Mouse (Mus musculus) forebrain, embryonic 16.5 days (tissue): ENCODE data around the gene Hmbs. TPM values are rescaled to one million over a fixed set of nuclear protein-coding genes. Genes with fewer than 3 reads are reported as not detected.
"Not testable (repeated sequence)": the region's sequence is repeated elsewhere in the genome, so short reads cannot be mapped to it uniquely, and the experiment has no call there.

Experiments
- ATAC-seq: fragments of 200-750 bp; cut with Nextera tagmentation; 2 replicates; pipeline ENCODE4 v1.8.0; 2017; ENCODE audit warnings: mild to moderate bottlenecking, moderate library complexity
- H3K27ac ChIP-seq: fragments of 300-500 bp; sonication (generic); 2 replicates; pipeline ENCODE4 v1.5.1; 2014; ENCODE audit warnings: low read length, control low read depth
- H3K27me3 ChIP-seq: fragments of 300-500 bp; sonication (generic); replicated peaks from 2 replicates; pipeline ENCODE4 v1.6.1; 2014; ENCODE audit warnings: low read length; ENCODE audit not compliant: control insufficient read depth, insufficient read depth
- H3K36me3 ChIP-seq: fragments of 300-500 bp; sonication (generic); 2 replicates; pipeline ENCODE4 v1.6.1; 2014; ENCODE audit not compliant: control insufficient read depth, insufficient read depth
- H3K4me1 ChIP-seq: fragments of 300-500 bp; sonication (generic); replicated peaks from 2 replicates; pipeline ENCODE4 v1.6.1; 2014; ENCODE audit warnings: low read length; ENCODE audit not compliant: control insufficient read depth, insufficient read depth
- H3K4me2 ChIP-seq: fragments of 300-500 bp; sonication (generic); 2 replicates; pipeline ENCODE4 v1.6.1; 2014; ENCODE audit warnings: mild to moderate bottlenecking, low read length, control low read depth
- H3K4me3 ChIP-seq: fragments of 300-500 bp; sonication (generic); replicated peaks from 2 replicates; pipeline ENCODE4 v1.5.1; 2014; ENCODE audit warnings: mild to moderate bottlenecking, low read length, control low read depth
- H3K9ac ChIP-seq: fragments of 300-500 bp; sonication (generic); replicated peaks from 2 replicates; pipeline ENCODE4 v1.6.1; 2014; ENCODE audit warnings: low read depth, low read length, control low read depth
- H3K9me3 ChIP-seq: fragments of 300-500 bp; sonication (generic); 2 replicates; pipeline ENCODE4 v1.6.1; 2016; ENCODE audit warnings: low read length; ENCODE audit not compliant: control insufficient read depth
- WGBS: fragments of 180-500 bp; shearing (Covaris S2); extraction: QIAGEN DNeasy Blood & Tissue Kit; methylation state at CpG from one replicate; pipeline ENCODE4 v1.1.7; 2014; 5-methylcytosine and 5-hydroxymethylcytosine counted together
- polyA plus RNA-seq: library from polyadenylated mRNA; unstranded; fragments of >200 nt; fragmentation: Nextera tagmentation; extraction: Ambion mirVana; gene quantifications from 2 replicates; pipeline ENCODE4 v1.2.1, GENCODE M21; 2015

The Hmbs gene
- polyA plus RNA-seq, 1 experiment from 2014 or later = 64.3 TPM

- Histone ChIP-seq H3K4me2 (peak overlapping the region; percentile 93), H3K4me3 (peak overlapping the region; percentile 94)
These were observed 7.1 kb downstream of the Hmbs start for GRCm38 (mm10) chr9:44336964-44337363.

GRCm38 (mm10) chr9:44336513-44336912 lies 7.5 kb downstream of the Hmbs start:
- H3K27me3 ChIP-seq, H3K27ac ChIP-seq, ATAC-seq: not testable (repeated sequence)

More at GRCm38 (mm10) chr9:44336964-44337363, 7.1 kb downstream of the Hmbs start:
- Histone ChIP-seq H3K27ac (no peak overlapping the region), H3K4me1 (peaks cover 22% of the 10 kb centered on the region), H3K9me3 (no peaks in the 10 kb centered on the region), H3K27me3 (no peaks in the 10 kb centered on the region), H3K36me3 (peaks cover 17% of the 10 kb centered on the region), H3K9ac (0 out of 2 replicates have a peak overlapping the region, but pooled peaks have one; percentile 42)
- ATAC-seq = no peak
- WGBS = 64% methylated on average over 3 of the region's 3 CpGs

GRCm38 (mm10) chr9:44336093-44336406 lies 8.0 kb downstream of the Hmbs start:
- peak overlapping the region; percentile 93 for H3K4me2 ChIP-seq
- H3K4me3 ChIP-seq = peak overlapping the region; percentile 94
- H3K27me3 ChIP-seq = no peaks in the 10 kb centered on the region
- no peak for ATAC-seq
- peak overlapping the region; percentile 96 for H3K9ac ChIP-seq
- 0% methylated on average over 5 of the region's 5 CpGs for WGBS
- peaks cover 22% of the 10 kb centered on the region for H3K4me1 ChIP-seq
- H3K27ac ChIP-seq = no peak overlapping the region
- H3K9me3 ChIP-seq = no peaks in the 10 kb centered on the region
- H3K36me3 ChIP-seq = peaks cover 23% of the 10 kb centered on the region

More at GRCm38 (mm10) chr9:44336513-44336912, 7.5 kb downstream of the Hmbs start:
- Histone ChIP-seq H3K36me3 (peaks cover 22% of the 10 kb centered on the region), H3K4me1 (peaks cover 22% of the 10 kb centered on the region), H3K4me3 (peak overlapping the region; percentile 94), H3K9ac (peak overlapping the region; percentile 42; the same call in 1 of the 2 replicates), H3K4me2 (peak overlapping the region; percentile 93)
- WGBS = 27% methylated on average over 4 of the region's 4 CpGs
- H3K9me3 ChIP-seq = not testable (repeated sequence)

- H3K9me3 ChIP-seq = no peaks in the 10 kb centered on the region
- no peak for ATAC-seq
- WGBS = 0% methylated on average over 50 of the region's 50 CpGs
- peaks cover 22% of the 10 kb centered on the region for H3K4me1 ChIP-seq
- H3K4me2 ChIP-seq = peak overlapping the region; percentile 93
- peak overlapping the region; percentile 94 for H3K4me3 ChIP-seq
- peak overlapping the region; percentile 96 for H3K9ac ChIP-seq
- H3K27ac ChIP-seq = peak overlapping the region; percentile 92
- peaks cover 23% of the 10 kb centered on the region for H3K36me3 ChIP-seq
- no peaks in the 10 kb centered on the region for H3K27me3 ChIP-seq
These were observed 8.5 kb downstream of the Hmbs start for GRCm38 (mm10) chr9:44335331-44336092.

GRCm38 (mm10) chr9:44334396-44335330 lies 9.4 kb downstream of the Hmbs start, which contains the start of gene H2afx:
Gene H2afx, plus strand, starts transcription at chr9:44334694.
- WGBS = 0% methylated on average over 91 of the region's 91 CpGs
- Histone ChIP-seq H3K36me3 (peaks cover 25% of the 10 kb centered on the region), H3K9me3 (no peaks in the 10 kb centered on the region), H3K27me3 (no peaks in the 10 kb centered on the region), H3K4me2 (peak within 1 kb of the TSS; percentile 93), H3K9ac (peak within 1 kb of the TSS; percentile 96), H3K27ac (peak within 1 kb of the TSS; percentile 92), H3K4me3 (peak within 1 kb of the TSS; percentile 94), H3K4me1 (peaks cover 22% of the 10 kb centered on the region)
- peak; percentile 97 for ATAC-seq

- Histone ChIP-seq H3K36me3 (peaks cover 25% of the 10 kb centered on the region), H3K9ac (no peak overlapping the region), H3K4me3 (no peak overlapping the region), H3K27ac (no peak overlapping the region), H3K4me1 (peaks cover 22% of the 10 kb centered on the region), H3K4me2 (no peak overlapping the region), H3K27me3 (no peaks in the 10 kb centered on the region), H3K9me3 (no peaks in the 10 kb centered on the region)
- WGBS = 94% methylated on average over 13 of the region's 13 CpGs
- ATAC-seq = no peak
These were observed 10.9 kb downstream of the Hmbs start for GRCm38 (mm10) chr9:44332918-44333638.

GRCm38 (mm10) chr9:44330736-44331135 lies 13.3 kb downstream of the Hmbs start:
- Histone ChIP-seq H3K4me3 (no peak overlapping the region), H3K27me3 (no peaks in the 10 kb centered on the region), H3K9me3 (no peaks in the 10 kb centered on the region), H3K36me3 (peaks cover 25% of the 10 kb centered on the region), H3K9ac (no peak overlapping the region), H3K27ac (no peak overlapping the region), H3K4me2 (no peak overlapping the region), H3K4me1 (peaks cover 16% of the 10 kb centered on the region)
- 93% methylated on average over 6 of the region's 6 CpGs for WGBS
- no peak for ATAC-seq

GRCm38 (mm10) chr9:44327926-44328325 lies 16.1 kb downstream of the Hmbs start:
- H3K4me1 ChIP-seq = peaks cover 16% of the 10 kb centered on the region
- peaks cover 15% of the 10 kb centered on the region for H3K36me3 ChIP-seq
- WGBS = 93% methylated on average over 5 of the region's 5 CpGs
- H3K27me3 ChIP-seq = no peaks in the 10 kb centered on the region
- H3K27ac ChIP-seq = no peak overlapping the region
- ATAC-seq = no peak
- H3K4me3 ChIP-seq = peak overlapping the region; percentile 93
- peak overlapping the region; percentile 70 for H3K4me2 ChIP-seq
- no peaks in the 10 kb centered on the region for H3K9me3 ChIP-seq
- peak overlapping the region; percentile 92; the same call in 1 of the 2 replicates for H3K9ac ChIP-seq
